Mouse (Mus musculus): Measurements from ENCODE around the gene Nfe2l3.
"Not testable (repeated sequence)": the region's sequence is repeated elsewhere in the genome, so short reads cannot be mapped to it uniquely, and the experiment has no call there.

The Nfe2l3 gene

DNA sequence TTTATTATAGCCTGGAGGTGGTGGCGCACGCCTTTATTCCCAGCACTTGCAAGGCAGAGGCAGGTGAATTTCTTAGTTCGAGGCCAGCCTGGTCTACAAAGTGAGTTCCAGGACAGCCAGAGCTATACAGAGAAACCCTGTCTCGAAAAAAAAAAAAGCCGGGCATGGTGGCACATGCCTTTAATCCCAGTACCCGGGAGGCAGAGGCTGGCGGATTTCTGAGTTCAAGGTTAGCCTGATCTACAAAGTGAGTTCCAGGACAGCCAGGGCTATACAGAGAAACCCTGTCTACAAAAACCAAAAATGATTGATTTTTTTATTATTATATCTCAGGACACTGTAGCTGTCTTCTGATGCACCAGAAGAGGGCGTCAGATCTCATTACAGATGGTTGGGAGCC lies 52.1 kb downstream of the Nfe2l3 start:
- DNase-seq (ENCODE audit: low read depth, low spot score), result not testable (repeated sequence)

GRCm38 (mm10) chr6:51485646-51486045 lies 53.2 kb downstream of the Nfe2l3 start:
- DNase-seq (ENCODE audit: low read depth, low spot score), result no peak

DNA sequence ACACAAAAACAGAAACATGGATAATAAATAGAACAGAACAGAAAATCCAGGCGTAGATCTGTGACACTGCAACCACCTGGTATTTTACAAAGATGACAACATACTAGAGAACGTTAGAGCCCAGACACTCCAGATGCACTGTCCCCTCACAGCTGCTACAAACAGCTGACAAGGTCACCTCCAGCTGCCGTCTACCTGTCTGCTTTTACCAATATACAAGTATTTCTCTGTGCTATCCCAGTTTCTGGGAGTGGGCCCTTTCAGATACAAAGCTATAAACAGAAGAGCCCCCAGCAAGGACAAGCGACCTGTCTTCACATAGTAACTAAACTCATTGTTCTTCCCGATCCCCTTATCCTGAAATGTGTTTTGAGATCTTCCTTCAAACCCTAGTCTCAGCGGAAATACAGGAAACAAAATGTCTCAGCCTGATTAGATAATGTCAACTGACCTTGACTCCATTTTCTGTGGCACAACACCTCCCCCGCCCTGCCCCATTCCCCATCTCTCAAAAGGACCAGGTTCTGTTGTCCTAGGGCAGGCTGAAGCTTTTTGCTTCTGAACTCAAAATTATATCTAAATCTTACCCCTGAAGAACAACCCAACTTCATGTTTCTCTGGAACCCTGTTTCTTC lies 53.7 kb downstream of the Nfe2l3 start:
- DNase-seq (ENCODE audit: low read depth, low spot score), result no peak

GRCm38 (mm10) chr6:51486731-51487130 lies 54.3 kb downstream of the Nfe2l3 start:
- DNase-seq (ENCODE audit: low read depth, low spot score), result no peak

DNA sequence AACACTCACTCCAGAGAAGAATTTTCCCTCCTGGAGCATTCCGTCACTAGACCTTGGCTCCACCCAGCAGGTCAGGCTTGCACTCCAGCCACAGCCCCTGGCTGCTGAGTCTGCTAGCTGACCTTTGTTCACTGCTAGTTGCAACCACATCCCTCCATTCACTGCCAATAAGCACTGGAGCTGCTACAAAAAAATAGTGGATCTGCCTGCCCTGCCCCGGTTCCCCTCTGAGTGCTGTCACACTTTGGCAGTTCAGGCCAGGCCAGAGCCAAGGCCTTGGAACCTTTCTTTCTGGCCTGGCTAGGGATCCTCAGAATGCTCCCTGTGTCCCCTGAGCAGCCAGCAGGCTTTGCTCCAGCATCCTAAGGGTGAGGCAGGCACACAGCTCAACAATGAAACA lies 57.3 kb downstream of the Nfe2l3 start:
- DNase-seq (ENCODE audit: low read depth, low spot score), result no peak

GRCm38 (mm10) chr6:51497321-51498111 lies 65.0 kb downstream of the Nfe2l3 start:
- no peak for DNase-seq (ENCODE audit: low read depth, low spot score)

DNA sequence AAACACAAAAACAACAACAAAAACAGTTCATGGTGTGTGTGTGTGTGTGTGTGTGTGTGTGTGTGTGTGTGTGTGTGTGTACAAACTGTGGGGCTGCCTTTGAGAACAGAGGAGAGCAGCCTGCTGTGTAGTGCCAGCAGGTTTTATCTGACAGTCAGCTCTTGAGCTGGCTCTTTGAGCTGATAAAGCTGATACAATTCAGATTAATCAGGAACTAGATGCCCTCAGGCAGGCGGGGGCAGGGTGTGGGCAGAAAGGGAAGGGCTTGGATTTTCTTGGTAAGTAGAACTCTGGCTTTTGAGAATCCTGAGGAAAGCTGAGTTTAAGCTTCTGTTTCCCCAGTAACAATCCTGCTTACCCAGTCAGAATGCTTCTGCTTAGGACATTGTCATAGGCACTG lies 73.2 kb downstream of the Nfe2l3 start:
- no peak for DNase-seq (ENCODE audit: low read depth, low spot score)

GRCm38 (mm10) chr6:51507556-51507955 lies 75.1 kb downstream of the Nfe2l3 start:
- DNase-seq (ENCODE audit: low read depth, low spot score), result no peak

Measured in CD4-positive, CD25-positive, alpha-beta regulatory T cell, adult 2 months (primary cell).